Mouse (Mus musculus): ENCODE results near the gene Flt1.

DNA sequence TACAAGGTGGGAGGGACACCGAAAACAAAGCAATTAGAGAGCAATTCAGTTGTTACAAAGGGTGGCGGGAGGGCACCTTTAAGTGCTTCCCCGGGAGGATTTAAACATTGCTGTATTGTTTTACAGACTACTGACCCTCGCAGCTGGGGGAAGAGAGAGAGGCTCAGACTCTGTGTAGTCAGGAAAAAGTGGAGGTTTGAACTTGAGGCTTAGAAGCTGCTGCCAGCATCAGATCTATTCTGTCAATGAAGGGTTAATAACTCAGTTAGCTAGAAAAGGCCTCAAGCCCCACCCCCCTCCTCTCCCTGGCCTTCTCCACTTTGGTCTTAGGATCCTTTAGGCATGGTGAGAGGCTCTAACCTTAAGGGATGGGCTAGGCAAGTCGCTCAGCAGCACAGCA lies 24.2 kb upstream of the Flt1 start:
- TF ChIP-seq CTCF (IDR thresholded peaks at IDR 0.05; ENCODE audit: low read depth) = no peak
- no peak for TF ChIP-seq EP300 (optimal IDR thresholded peaks at IDR 0.05)

All from stomach, postnatal 0 days (tissue).